ENCODE assay signal across 13 mouse cellular contexts in genomic region chr17:43711557-43712352, GRCm38 (mm10). TPM values are rescaled to one million over a fixed set of nuclear protein-coding genes. Genes with fewer than 3 reads are reported as not detected.
"Had no signal": no experiment of that assay in that cellular context is flagged by ENCODE, and none has a peak within 500 bp of the region (broad histone marks: within the 10 kb centered on the region; RNA-seq: fewer than 3 reads in every experiment).

No protein-coding gene starts in this region.

- H3K27me3 ChIP-seq: limb, embryonic 12.5 days; liver, embryonic 13.5 days; lung, embryonic 15.5 days; midbrain, embryonic 13.5 days; neural tube, embryonic 15.5 days had no signal

- H3K36me3 ChIP-seq: limb, embryonic 12.5 days; liver, embryonic 13.5 days; midbrain, embryonic 13.5 days; neural tube, embryonic 15.5 days had no signal

- H3K9ac ChIP-seq: limb, embryonic 12.5 days; liver, embryonic 13.5 days; liver, postnatal 0 days; lung, embryonic 15.5 days; midbrain, embryonic 13.5 days; neural tube, embryonic 15.5 days had no signal

- H3K27ac ChIP-seq: limb, embryonic 12.5 days; liver, embryonic 13.5 days; lung, embryonic 15.5 days; midbrain, embryonic 13.5 days; neural tube, embryonic 15.5 days had no signal

- H3K4me2 ChIP-seq: limb, embryonic 12.5 days; liver, embryonic 13.5 days; lung, embryonic 15.5 days; midbrain, embryonic 13.5 days; neural tube, embryonic 15.5 days had no signal

- DNase-seq: kidney, postnatal 25 days; liver; liver, embryonic 13.5 days; liver, postnatal 0 days; lung, postnatal 14 days; right cerebral cortex, adult 18-20 months; right cerebral cortex, postnatal 25 days; thymus, postnatal 4 days had no signal

- H3K9me3 ChIP-seq: limb, embryonic 12.5 days; liver, embryonic 13.5 days; lung, embryonic 15.5 days; midbrain, embryonic 13.5 days; neural tube, embryonic 15.5 days had no signal

- H3K4me3 ChIP-seq: limb, embryonic 12.5 days; liver, embryonic 13.5 days; lung, embryonic 15.5 days; midbrain, embryonic 13.5 days; neural tube, embryonic 15.5 days had no signal

- ATAC-seq: liver, postnatal 0 days; midbrain, embryonic 13.5 days had no signal

- H3K4me1 ChIP-seq: liver, embryonic 13.5 days; midbrain, embryonic 13.5 days; neural tube, embryonic 15.5 days had no signal

RNA-seq across cellular contexts. Expression of gene Cyp39a1, which starts 44.5 kb away (rescaled TPM):
- total RNA-seq: megakaryocyte-erythroid progenitor cell, adult 5-6 weeks had no signal
